Mouse (Mus musculus): ENCODE measurements around the gene Anks1b.

DNA sequence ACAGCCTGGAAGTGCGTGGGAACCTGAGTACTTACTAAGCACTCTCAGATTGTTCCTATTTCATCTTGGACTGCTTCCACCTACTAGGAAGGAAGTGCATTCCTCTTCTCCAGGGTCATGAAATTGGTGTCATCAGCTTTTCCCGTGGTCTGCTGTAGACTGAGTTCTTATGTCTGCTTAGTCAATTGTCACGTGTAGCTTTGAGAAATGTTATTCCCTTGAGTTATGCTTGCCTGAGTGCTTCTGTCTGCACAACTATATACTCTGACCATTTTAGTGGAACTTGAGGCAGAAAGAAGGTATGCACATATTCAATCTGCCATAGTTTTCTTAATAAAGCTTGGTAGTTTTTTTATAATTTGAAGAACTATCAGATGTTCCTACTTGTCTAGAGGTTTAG is 243.6 kb downstream of the Anks1b start:
- TF ChIP-seq CTCF (IDR thresholded peaks at IDR 0.05; ENCODE audit: low read depth, low read length) = no peak
- no peak for TF ChIP-seq POLR2AphosphoS5 (IDR thresholded peaks at IDR 0.05; ENCODE audit: insufficient replicate concordance, low read depth, low read length)
- TF ChIP-seq GATA2 (IDR thresholded peaks at IDR 0.05; ENCODE audit: borderline replicate concordance, low read depth, low read length) = no peak

Measured in G1E (cell line).